Mouse (Mus musculus) leukemia stem cell, adult 10-12 weeks (primary cell): ENCODE results near the gene Ldah. TPM values are rescaled to one million over a fixed set of nuclear protein-coding genes. Genes with fewer than 3 reads are reported as not detected.

Experiments used
- polyA plus RNA-seq: library from polyadenylated mRNA; stranded (reverse); fragments of >175 nt; gene quantifications from 2 replicates; pipeline ENCODE4 v1.2.3, GENCODE M21; 2012; ENCODE audit warnings: low replicate concordance

Ldah gene
- 1.6 and 3.5 TPM in 2 replicates for polyA plus RNA-seq

GRCm38 (mm10) chr12:8207978-8208403 lies at the start of gene Ldah:
TSS of gene Ldah (plus strand) at chr12:8208107.

GRCm38 (mm10) chr12:8301841-8302431 lies 94.0 kb downstream of the Ldah start, which contains the start of gene Gdf7:
TSS of gene Gdf7 (minus strand) at chr12:8301954.

GRCm38 (mm10) chr12:8313270-8313771 lies 105.4 kb downstream of the Ldah start, which contains the start of gene Hs1bp3:
TSS of gene Hs1bp3 (plus strand) at chr12:8313432.

Other genes starting within 250 kb of the Ldah start
- gene Apob, start 230.5 kb upstream of the Ldah start, polyA plus RNA-seq, result not detected in 2 replicates
- not detected in 2 replicates for gene Gdf7, start 93.8 kb downstream of the Ldah start, polyA plus RNA-seq
- 1.7 and 7.1 TPM in 2 replicates for gene Hs1bp3, start 105.3 kb downstream of the Ldah start, polyA plus RNA-seq